18 mouse cellular contexts compared by ENCODE assay signal in the genomic region with DNA sequence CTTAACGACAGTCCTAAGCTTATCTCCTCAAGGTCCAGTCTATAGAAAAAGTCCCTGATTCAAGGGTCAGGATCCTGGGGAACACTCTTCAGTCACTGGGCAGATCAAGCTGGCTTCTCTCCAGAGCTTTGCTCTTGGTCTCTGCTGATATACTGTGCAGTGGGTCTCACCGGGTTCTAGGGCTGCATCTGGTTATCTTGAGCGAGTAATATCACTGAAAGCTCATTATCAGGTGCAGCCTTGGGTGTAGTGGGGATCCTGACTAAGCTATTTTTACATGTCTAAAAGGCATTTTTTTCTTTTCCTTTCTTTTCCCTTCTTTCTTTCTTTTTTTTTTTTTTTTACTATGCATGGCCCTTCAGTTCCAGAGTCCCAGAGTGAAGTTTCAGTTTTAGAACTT.
DNase-seq lines count a peak whose midpoint lies in the region; ATAC-seq and TF ChIP-seq lines count a peak whose summit lies in the region.
"Had no signal": no experiment of that assay in that cellular context is flagged by ENCODE, and none has a peak within 500 bp of the region (broad histone marks: within the 10 kb centered on the region; RNA-seq: fewer than 3 reads in every experiment).

No protein-coding gene starts in this region.

- no peak overlapping the region for H3K4me2 ChIP-seq in heart, embryonic 11.5 days
- H3K4me2 ChIP-seq in liver, embryonic 14.5 days (ENCODE audit: low read depth) = peak overlapping the region; percentile 50
- H3K4me2 ChIP-seq: embryonic facial prominence, embryonic 13.5 days; forebrain, embryonic 13.5 days had no signal

- H3K27me3 ChIP-seq in heart, embryonic 11.5 days (ENCODE audit: control insufficient read depth, insufficient read depth, low read length) = 0 out of 2 replicates have a peak, but pooled peaks cover 2% of the 10 kb centered on the region
- no peaks in the 10 kb centered on the region; the same call in 1 of the 2 replicates for H3K27me3 ChIP-seq in liver, embryonic 14.5 days (ENCODE audit: control insufficient read depth, insufficient read depth, low read length)
- H3K27me3 ChIP-seq: embryonic facial prominence, embryonic 13.5 days; forebrain, embryonic 13.5 days had no signal

- H3K9me3 ChIP-seq in heart, embryonic 11.5 days (replicated peaks; ENCODE audit: control insufficient read depth, low read length) = no peaks in the 10 kb centered on the region
- H3K9me3 ChIP-seq in liver, embryonic 14.5 days (ENCODE audit: control insufficient read depth, low read length) = no peaks in the 10 kb centered on the region
- H3K9me3 ChIP-seq: embryonic facial prominence, embryonic 13.5 days; forebrain, embryonic 13.5 days had no signal

- ATAC-seq in heart, embryonic 11.5 days (replicated peaks; ENCODE audit: insufficient number of reproducible peaks, low FRiP score, low TSS enrichment) = peak; percentile 80
- ATAC-seq in erythroblast, adult 5-6 weeks (replicated peaks; ENCODE audit: low FRiP score, poor library complexity, severe bottlenecking) = peak; percentile 94
- ATAC-seq in liver, embryonic 14.5 days (ENCODE audit: insufficient read depth) = peak; percentile 100
- ATAC-seq: CD4-positive, CD25-positive, alpha-beta regulatory T cell, adult 4 months; forebrain, embryonic 13.5 days had no signal

- H3K4me1 ChIP-seq in heart, embryonic 11.5 days (ENCODE audit: control insufficient read depth, insufficient read depth, low read length) = no peaks in the 10 kb centered on the region
- H3K4me1 ChIP-seq in liver, embryonic 14.5 days (replicated peaks; ENCODE audit: control insufficient read depth in 2 of 2, insufficient read depth in 2 of 2, low read length in 1 of 2) = peaks cover 23 to 29% of the 10 kb centered on the region in 2 experiments
- H3K4me1 ChIP-seq: embryonic facial prominence, embryonic 13.5 days had no signal

- no peak for DNase-seq in heart, postnatal 14 days
- peak; percentile 80 to 82 (median 81) for DNase-seq in liver, embryonic 14.5 days (ENCODE audit: low read depth in 3 of 3, low spot score in 3 of 3)
- DNase-seq in spleen, postnatal 36 days (ENCODE audit: low spot score in 2 of 2) = peak; percentile 66 to 82
- DNase-seq in right cerebral cortex, adult 2 months (ENCODE audit: low spot score in 2 of 2) = no peak
- no peak for DNase-seq in Muller cell, postnatal 12 days (ENCODE audit: inconsistent ontology term)
- DNase-seq in ovary, postnatal 36 days (ENCODE audit: low spot score) = no peak
- DNase-seq: adrenal gland, adult 2 months; cerebellum, adult 11-12 months; right cerebral cortex, postnatal 25 days; thymus, postnatal 25 days had no signal

- no peak overlapping the region for H3K9ac ChIP-seq in heart, embryonic 11.5 days (ENCODE audit: low read depth, low read length)
- no peak overlapping the region; the same call in 1 of the 2 replicates for H3K9ac ChIP-seq in liver, embryonic 14.5 days (replicated peaks)
- H3K9ac ChIP-seq: embryonic facial prominence, embryonic 13.5 days; forebrain, embryonic 13.5 days had no signal

- intact Hi-C loops in heart, postnatal 14 days (cut with DNase I) = no loop called here

- TF ChIP-seq EP300 in liver, embryonic 14.5 days (IDR thresholded peaks at IDR 0.05; ENCODE audit: low read depth) = peak; percentile 96

- H3K4me3 ChIP-seq in heart, embryonic 11.5 days (ENCODE audit: low read depth, low read length) = no peak overlapping the region
- H3K4me3 ChIP-seq in liver, embryonic 14.5 days (ENCODE audit: insufficient read depth in 1 of 2, low read depth in 2 of 2, low read length in 2 of 2) = no peak overlapping the region
- H3K4me3 ChIP-seq: embryonic facial prominence, embryonic 13.5 days; forebrain, embryonic 13.5 days; hindbrain, embryonic 10.5 days; midbrain, embryonic 10.5 days had no signal

- H3K27ac ChIP-seq in heart, embryonic 11.5 days (ENCODE audit: low read depth, low read length) = no peak overlapping the region
- H3K27ac ChIP-seq in liver, embryonic 14.5 days = peak overlapping the region; percentile 65
- H3K27ac ChIP-seq: embryonic facial prominence, embryonic 13.5 days; forebrain, embryonic 13.5 days; hindbrain, embryonic 10.5 days; midbrain, embryonic 10.5 days had no signal

- WGBS in heart, embryonic 11.5 days (ENCODE audit: insufficient replicate concordance) = 42% methylated on average over 3 of the region's 3 CpGs
- WGBS in liver, embryonic 14.5 days (ENCODE audit: insufficient replicate concordance) = 15% methylated on average over 3 of the region's 3 CpGs

- TF ChIP-seq CTCF in liver, embryonic 14.5 days (IDR thresholded peaks at IDR 0.05; ENCODE audit: low read depth) = no peak

- H3K36me3 ChIP-seq in heart, embryonic 11.5 days (ENCODE audit: control insufficient read depth, insufficient read depth, low read length) = no peaks in the 10 kb centered on the region
- no peaks in the 10 kb centered on the region for H3K36me3 ChIP-seq in liver, embryonic 14.5 days (replicated peaks; ENCODE audit: control insufficient read depth, insufficient read depth, low read depth)
- H3K36me3 ChIP-seq: embryonic facial prominence, embryonic 13.5 days; G1E; hindbrain, embryonic 10.5 days; midbrain, embryonic 10.5 days had no signal

Comparison
In these comparisons a context has a peak if more than half of its experiments do, and no peak if none do; other contexts are left out.
1. DNase-seq: peak in liver, embryonic 14.5 days (3 of 3) and spleen, postnatal 36 days (2 of 2); none in heart, postnatal 14 days (0 of 2), right cerebral cortex, adult 2 months (0 of 2), Muller cell, postnatal 12 days (single experiment) and ovary, postnatal 36 days (single experiment).
2. Peak in every context shown above with its lines, with median percentiles within 50 percentile points of each other: ATAC-seq.